Mouse (Mus musculus) heart, embryonic 13.5 days (tissue): ENCODE measurements around the gene Glrx. TPM values are rescaled to one million over a fixed set of nuclear protein-coding genes. Genes with fewer than 3 reads are reported as not detected.
"Not testable (repeated sequence)": the region's sequence is repeated elsewhere in the genome, so short reads cannot be mapped to it uniquely, and the experiment has no call there.

Experiments
- ATAC-seq: fragments of 200-750 bp; cut with Nextera tagmentation; 2 replicates; pipeline ENCODE4 v1.8.0; 2017; ENCODE audit warnings: moderate TSS enrichment; ENCODE audit not compliant: insufficient number of reproducible peaks, low FRiP score, low TSS enrichment; ENCODE audit errors: extremely low read depth
- H3K27ac ChIP-seq: fragments of 300-500 bp; sonication (generic); replicated peaks from 2 replicates; pipeline ENCODE4 v1.5.1; 2015; ENCODE audit warnings: moderate library complexity, mild to moderate bottlenecking, inconsistent platforms
- H3K27me3 ChIP-seq: fragments of 300-500 bp; sonication (generic); replicated peaks from 2 replicates; pipeline ENCODE4 v1.6.1; 2015; ENCODE audit warnings: mild to moderate bottlenecking, inconsistent platforms
- H3K36me3 ChIP-seq: fragments of 300-500 bp; sonication (generic); 2 replicates; pipeline ENCODE4 v1.6.1; 2015; ENCODE audit warnings: mild to moderate bottlenecking, inconsistent platforms
- H3K4me1 ChIP-seq: fragments of 300-500 bp; sonication (generic); 2 replicates; pipeline ENCODE4 v1.6.1; 2015; ENCODE audit warnings: inconsistent platforms
- H3K4me2 ChIP-seq: fragments of 300-500 bp; sonication (generic); 2 replicates; pipeline ENCODE4 v1.6.1; 2015; ENCODE audit warnings: inconsistent platforms, mild to moderate bottlenecking, moderate library complexity
- H3K4me3 ChIP-seq: fragments of 300-500 bp; sonication (generic); 2 replicates; pipeline ENCODE4 v1.5.1; 2015; ENCODE audit warnings: moderate library complexity, mild to moderate bottlenecking, inconsistent platforms
- H3K9ac ChIP-seq: fragments of 300-500 bp; sonication (generic); 2 replicates; pipeline ENCODE4 v1.6.1; 2015; ENCODE audit warnings: inconsistent platforms, mild to moderate bottlenecking, moderate library complexity
- H3K9me3 ChIP-seq: fragments of 300-500 bp; sonication (generic); 2 replicates; pipeline ENCODE4 v1.6.1; 2016; ENCODE audit warnings: inconsistent platforms
- whole genome bisulfite sequencing: fragments of 180-500 bp; shearing (Covaris S2); methylation state at CpG from one replicate; pipeline ENCODE4 v1.1.7; 2015; ENCODE audit warnings: mixed read lengths; 5-methylcytosine and 5-hydroxymethylcytosine counted together
- polyA plus RNA-seq: library from polyadenylated mRNA; unstranded; fragments of >200 nt; fragmentation: Nextera tagmentation; extraction: Ambion mirVana; gene quantifications from 2 replicates; pipeline ENCODE4 v1.2.1, GENCODE M21; 2015

Gene Glrx
- polyA plus RNA-seq, 1 experiment from 2014 or later: 99.2 TPM

DNA sequence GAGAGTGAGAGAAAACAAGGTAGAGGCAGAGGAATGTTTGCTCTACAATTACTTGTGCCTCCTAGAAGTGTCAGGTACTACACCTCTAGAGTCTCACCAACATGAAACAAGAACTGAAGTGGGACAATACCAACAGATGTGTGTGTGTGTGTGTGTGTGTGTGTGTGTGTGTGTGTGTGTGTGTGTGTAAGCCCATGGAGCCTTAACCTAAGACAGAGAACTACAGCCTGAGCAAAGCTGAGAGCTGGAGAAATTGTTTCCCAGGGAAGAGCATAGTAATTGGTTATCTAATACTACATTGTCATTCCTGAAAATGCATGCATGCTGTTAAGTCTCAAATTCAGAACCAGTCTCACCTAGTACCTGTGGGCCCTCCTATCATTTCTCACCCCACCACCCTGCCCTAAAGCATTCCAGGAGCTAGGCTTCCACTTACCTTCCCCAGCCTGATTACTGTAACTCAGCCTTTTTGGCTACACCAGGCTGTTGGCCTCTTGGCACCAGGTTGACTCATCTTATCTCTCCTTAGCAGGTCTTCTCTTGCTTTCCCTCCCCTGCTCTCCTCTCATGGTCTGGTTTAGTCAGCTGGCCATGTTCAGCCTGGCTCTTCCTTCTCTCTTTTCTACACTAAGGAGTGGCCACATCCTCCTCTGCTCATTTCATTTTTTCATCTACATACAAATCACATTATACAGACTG, 26.0 kb downstream of the Glrx start:
- peaks cover 39% of the 10 kb centered on the region for H3K36me3 ChIP-seq
- no peak overlapping the region for H3K27ac ChIP-seq
- H3K4me1 ChIP-seq: no peaks in the 10 kb centered on the region
- no peak for ATAC-seq
- H3K9me3 ChIP-seq: no peaks in the 10 kb centered on the region
- H3K4me2 ChIP-seq: no peak overlapping the region
- H3K4me3 ChIP-seq: no peak overlapping the region
- H3K9ac ChIP-seq: no peak overlapping the region
- no peaks in the 10 kb centered on the region for H3K27me3 ChIP-seq

- no peak overlapping the region for H3K4me2 ChIP-seq
- H3K4me3 ChIP-seq: no peak overlapping the region
- ATAC-seq: no peak
- H3K9ac ChIP-seq: no peak overlapping the region
- H3K4me1 ChIP-seq: no peaks in the 10 kb centered on the region
- WGBS: 86% methylated on average over 2 of the region's 2 CpGs
- H3K9me3 ChIP-seq: no peaks in the 10 kb centered on the region
- H3K27me3 ChIP-seq: no peaks in the 10 kb centered on the region
- H3K27ac ChIP-seq: no peak overlapping the region
- H3K36me3 ChIP-seq: peaks cover 58% of the 10 kb centered on the region
Observed at GRCm38 (mm10) chr13:75867876-75868275, 28.2 kb downstream of the Glrx start.

DNA sequence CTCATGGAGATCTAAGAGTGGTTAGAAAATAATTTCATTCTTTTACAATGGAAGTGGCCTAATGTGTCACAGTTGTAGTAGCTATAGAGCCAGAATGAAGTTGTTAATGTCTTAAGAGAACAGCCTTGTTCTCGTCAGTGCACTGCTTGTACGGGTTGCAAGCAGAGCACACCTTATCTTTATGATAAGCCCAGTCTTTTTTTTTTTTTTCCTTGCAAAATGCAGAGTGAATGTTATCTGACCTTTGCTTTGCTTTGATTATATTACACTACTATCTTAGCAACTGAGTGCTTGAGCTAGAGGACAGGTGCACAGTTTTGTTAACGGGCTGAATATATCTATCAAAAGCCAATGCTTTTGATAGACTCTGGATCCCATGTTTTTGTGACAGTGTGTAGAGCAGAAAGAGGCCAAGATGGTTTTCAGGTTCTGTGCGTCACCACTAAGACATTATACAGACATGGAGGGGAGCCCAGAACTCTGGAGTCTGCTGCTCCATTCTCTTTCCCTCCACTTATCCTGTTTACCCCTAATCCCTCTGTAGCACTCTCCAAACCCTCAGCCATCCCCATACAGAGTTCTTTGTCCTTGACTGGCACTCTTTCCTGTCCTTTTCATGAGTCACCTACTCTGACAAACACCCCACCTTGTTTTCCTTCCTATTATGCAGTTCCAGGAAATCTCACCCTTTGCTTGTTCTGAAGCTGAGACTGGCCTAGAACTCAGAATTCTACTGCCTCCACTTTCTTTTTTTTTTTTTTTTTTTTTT, 35.1 kb downstream of the Glrx start:
- H3K9me3 ChIP-seq: no peaks in the 10 kb centered on the region
- peaks cover 79% of the 10 kb centered on the region for H3K36me3 ChIP-seq
- no peak overlapping the region for H3K4me3 ChIP-seq
- no peak overlapping the region for H3K9ac ChIP-seq
- no peak overlapping the region for H3K4me2 ChIP-seq
- H3K4me1 ChIP-seq: peaks cover 6% of the 10 kb centered on the region
- WGBS: 24% methylated on average over 4 of the region's 4 CpGs
- ATAC-seq: no peak
- H3K27me3 ChIP-seq: no peaks in the 10 kb centered on the region
- no peak overlapping the region for H3K27ac ChIP-seq

- 79% methylated on average over 7 of the region's 7 CpGs for WGBS
- not testable (repeated sequence) for H3K4me1 ChIP-seq, H3K27me3 ChIP-seq, H3K4me2 ChIP-seq, H3K9me3 ChIP-seq, H3K9ac ChIP-seq, H3K4me3 ChIP-seq, ATAC-seq, H3K27ac ChIP-seq
- peaks cover 72% of the 10 kb centered on the region for H3K36me3 ChIP-seq
Observed at GRCm38 (mm10) chr13:75876188-75876587, 36.5 kb downstream of the Glrx start.

GRCm38 (mm10) chr13:75876592-75876991, 36.9 kb downstream of the Glrx start:
- WGBS: 79% methylated on average over 6 of the region's 6 CpGs
- Histone ChIP-seq H3K4me1 (peaks cover 6% of the 10 kb centered on the region), H3K4me3 (no peak overlapping the region), H3K9ac (no peak overlapping the region), H3K27ac (no peak overlapping the region), H3K9me3 (no peaks in the 10 kb centered on the region), H3K36me3 (peaks cover 70% of the 10 kb centered on the region), H3K27me3 (no peaks in the 10 kb centered on the region), H3K4me2 (no peak overlapping the region)
- ATAC-seq: no peak

- Histone ChIP-seq H3K4me3 (no peak overlapping the region), H3K9ac (no peak overlapping the region), H3K9me3 (no peaks in the 10 kb centered on the region), H3K27me3 (no peaks in the 10 kb centered on the region), H3K4me2 (no peak overlapping the region), H3K27ac (no peak overlapping the region), H3K4me1 (peaks cover 6% of the 10 kb centered on the region), H3K36me3 (peaks cover 71% of the 10 kb centered on the region)
- ATAC-seq: no peak
Observed at GRCm38 (mm10) chr13:75877907-75878306, 38.2 kb downstream of the Glrx start.

GRCm38 (mm10) chr13:75879756-75880155, 40.1 kb downstream of the Glrx start:
- H3K4me1 ChIP-seq: peaks cover 6% of the 10 kb centered on the region
- H3K27me3 ChIP-seq: no peaks in the 10 kb centered on the region
- no peak overlapping the region for H3K4me3 ChIP-seq
- peaks cover 66% of the 10 kb centered on the region for H3K36me3 ChIP-seq
- no peak overlapping the region for H3K9ac ChIP-seq
- H3K9me3 ChIP-seq: no peaks in the 10 kb centered on the region
- ATAC-seq: no peak
- WGBS: 75% methylated on average over 3 of the region's 3 CpGs
- no peak overlapping the region for H3K4me2 ChIP-seq
- H3K27ac ChIP-seq: no peak overlapping the region

DNA sequence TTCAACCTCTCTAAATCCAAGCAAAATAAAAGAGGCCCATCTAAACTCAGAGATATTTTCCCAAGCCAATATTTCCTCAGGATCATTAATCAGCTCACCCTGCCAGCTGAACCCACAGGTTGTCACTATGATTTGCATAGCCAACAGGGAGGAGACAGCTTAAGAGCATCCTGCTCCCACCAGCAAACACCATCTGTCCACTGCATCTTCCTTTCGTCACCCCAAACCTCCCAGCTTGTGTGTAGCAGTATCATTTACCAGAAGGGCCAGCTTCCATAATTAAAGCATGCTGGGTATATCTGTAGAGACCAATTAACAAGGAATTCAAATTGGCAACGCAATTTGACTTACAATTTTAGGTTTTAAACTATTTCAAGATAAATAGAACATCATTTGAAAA, 40.8 kb downstream of the Glrx start:
- Histone ChIP-seq H3K9ac (no peak overlapping the region), H3K4me2 (no peak overlapping the region), H3K4me3 (no peak overlapping the region), H3K27ac (no peak overlapping the region), H3K4me1 (0 out of 2 replicates have a peak, but pooled peaks cover 3% of the 10 kb centered on the region), H3K9me3 (no peaks in the 10 kb centered on the region), H3K27me3 (no peaks in the 10 kb centered on the region), H3K36me3 (peaks cover 68% of the 10 kb centered on the region)
- ATAC-seq: no peak
- whole genome bisulfite sequencing: 85% methylated on average over 2 of the region's 2 CpGs

DNA sequence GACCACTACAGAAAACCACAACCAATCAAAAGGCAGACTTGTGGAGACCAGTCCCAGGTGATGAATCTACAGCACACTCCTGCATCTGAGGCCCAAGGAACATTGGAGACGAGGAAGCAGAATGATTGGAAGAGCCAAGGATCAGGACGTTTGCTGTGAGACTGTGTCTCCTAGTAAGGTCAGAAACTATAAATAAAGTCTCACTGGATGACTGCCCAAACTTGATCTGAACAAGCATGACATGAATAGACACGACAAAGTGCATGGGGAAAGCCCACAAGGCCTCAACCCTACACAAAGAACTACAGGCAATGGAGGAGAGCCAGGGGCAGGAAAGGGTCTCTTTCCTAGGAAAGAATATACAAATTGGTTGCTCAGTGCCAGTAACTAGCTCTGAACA, 44.1 kb downstream of the Glrx start:
- Histone ChIP-seq H3K4me2 (no peak overlapping the region), H3K4me1 (0 out of 2 replicates have a peak, but pooled peaks cover 3% of the 10 kb centered on the region), H3K9me3 (peaks cover 8% of the 10 kb centered on the region; the same call in 1 of the 2 replicates), H3K36me3 (peaks cover 68% of the 10 kb centered on the region), H3K4me3 (no peak overlapping the region), H3K27me3 (no peaks in the 10 kb centered on the region), H3K27ac (peak overlapping the region; percentile 74), H3K9ac (no peak overlapping the region)
- 33% methylated on average over 3 of the region's 3 CpGs for WGBS
- ATAC-seq: no peak; the same call in 1 of the 2 replicates

GRCm38 (mm10) chr13:75891868-75892267, 52.2 kb downstream of the Glrx start:
- Histone ChIP-seq H3K27ac (no peak overlapping the region), H3K4me1 (no peaks in the 10 kb centered on the region), H3K27me3 (no peaks in the 10 kb centered on the region), H3K36me3 (peaks cover 73% of the 10 kb centered on the region), H3K9me3 (no peaks in the 10 kb centered on the region), H3K9ac (no peak overlapping the region), H3K4me2 (no peak overlapping the region), H3K4me3 (no peak overlapping the region)
- no peak for ATAC-seq
- 84% methylated on average over 4 of the region's 4 CpGs for WGBS

DNA sequence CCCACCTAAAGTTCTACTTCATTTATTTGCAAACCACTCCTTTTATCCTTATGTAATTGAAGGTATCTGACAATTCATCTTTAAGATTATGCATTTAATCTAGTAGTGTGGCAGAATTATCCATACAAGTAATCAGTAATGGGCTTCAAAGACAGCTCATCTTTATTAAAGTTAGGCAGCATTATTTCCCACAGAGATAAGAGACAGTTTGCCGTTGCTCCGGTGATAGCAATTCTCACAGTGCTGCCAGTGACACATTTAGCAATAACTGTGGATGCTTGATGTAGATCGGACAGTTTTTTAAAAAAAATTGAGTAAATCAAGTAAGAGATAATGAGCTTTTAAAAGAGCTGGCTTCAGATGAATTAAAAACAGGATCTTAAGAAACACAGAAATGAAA, 52.6 kb downstream of the Glrx start:
- Histone ChIP-seq H3K4me2 (no peak overlapping the region), H3K9ac (no peak overlapping the region), H3K4me1 (no peaks in the 10 kb centered on the region), H3K4me3 (no peak overlapping the region), H3K27ac (no peak overlapping the region), H3K27me3 (no peaks in the 10 kb centered on the region), H3K36me3 (peaks cover 69% of the 10 kb centered on the region), H3K9me3 (no peaks in the 10 kb centered on the region)
- ATAC-seq: no peak
- WGBS: 69% methylated on average over 3 of the region's 3 CpGs

GRCm38 (mm10) chr13:75892876-75893275, 53.2 kb downstream of the Glrx start:
- H3K4me2 ChIP-seq: no peak overlapping the region
- H3K27ac ChIP-seq: no peak overlapping the region
- no peak overlapping the region for H3K4me3 ChIP-seq
- H3K27me3 ChIP-seq: no peaks in the 10 kb centered on the region
- WGBS: 61% methylated on average over 6 of the region's 6 CpGs
- no peak overlapping the region for H3K9ac ChIP-seq
- peaks cover 69% of the 10 kb centered on the region for H3K36me3 ChIP-seq
- no peaks in the 10 kb centered on the region for H3K4me1 ChIP-seq
- ATAC-seq: no peak
- no peaks in the 10 kb centered on the region for H3K9me3 ChIP-seq
